Mouse (Mus musculus): ENCODE measurements at regions not wholly inside any gene's neighbourhood (a gene's known extent, or its start where the extent isn't known, plus 50 kb on each side); places are given as distances from the start of the nearest gene placed in this dataset.

GRCm38 (mm10) chr11:71976724-71977481 lies 60.4 kb downstream of the Aipl1 start:
- TF ChIP-seq CTCF (IDR thresholded peaks at IDR 0.05; ENCODE audit: borderline replicate concordance, insufficient read depth, low read depth, low read length) (no peak), POLR2A (IDR thresholded peaks at IDR 0.05; ENCODE audit: borderline replicate concordance, insufficient read depth, low read length) (no peak)
- Histone ChIP-seq H3K4me1 (ENCODE audit: control insufficient read depth, insufficient read depth, low read length) (no peaks in the 10 kb centered on the region), H3K27ac (ENCODE audit: insufficient read depth, low read length) (no peak overlapping the region), H3K4me3 (replicated peaks; ENCODE audit: insufficient read depth, low read depth, low read length) (no peak overlapping the region), H3K27me3 (ENCODE audit: control insufficient read depth, insufficient read depth, low read length) (no peaks in the 10 kb centered on the region)
- DNase-seq: no peak
- WGBS: 68% methylated on average over 15 of the region's 15 CpGs

- WGBS: 56% methylated on average over 5 of the region's 5 CpGs
- no peaks in the 10 kb centered on the region for H3K27me3 ChIP-seq (ENCODE audit: control insufficient read depth, insufficient read depth, low read length)
- no peaks in the 10 kb centered on the region for H3K4me1 ChIP-seq (ENCODE audit: control insufficient read depth, insufficient read depth, low read length)
- H3K27ac ChIP-seq (ENCODE audit: insufficient read depth, low read length): no peak overlapping the region
- no peak overlapping the region for H3K4me3 ChIP-seq (replicated peaks; ENCODE audit: insufficient read depth, low read depth, low read length)
- TF ChIP-seq POLR2A (IDR thresholded peaks at IDR 0.05; ENCODE audit: borderline replicate concordance, insufficient read depth, low read length): no peak
- no peak for TF ChIP-seq CTCF (IDR thresholded peaks at IDR 0.05; ENCODE audit: borderline replicate concordance, insufficient read depth, low read depth, low read length)
- no peak for DNase-seq
These were observed 66.0 kb downstream of the Aipl1 start for GRCm38 (mm10) chr11:71971351-71971750.

DNA sequence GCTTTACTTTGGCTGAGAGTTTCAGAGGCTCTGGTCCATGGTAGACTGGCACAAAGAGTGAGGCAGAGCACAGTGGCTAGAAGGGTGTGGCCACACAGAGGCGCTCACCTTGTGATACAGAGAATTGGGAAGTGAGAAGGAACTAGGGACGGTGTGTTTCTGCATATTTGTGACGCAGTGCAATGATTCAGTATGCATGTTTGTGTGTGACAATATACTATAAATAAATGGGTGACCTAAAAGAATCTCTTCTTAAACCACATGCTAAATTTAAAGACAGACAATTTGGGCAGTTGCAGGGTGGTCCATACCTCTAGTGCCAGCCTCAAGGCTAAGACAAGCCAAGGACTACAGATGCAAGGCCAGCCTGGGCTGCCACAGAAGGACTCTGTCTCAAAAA lies 75.0 kb downstream of the Aipl1 start:
- Histone ChIP-seq H3K4me1 (ENCODE audit: control insufficient read depth, insufficient read depth, low read length) (no peaks in the 10 kb centered on the region), H3K27me3 (ENCODE audit: control insufficient read depth, insufficient read depth, low read length) (no peaks in the 10 kb centered on the region), H3K4me3 (replicated peaks; ENCODE audit: insufficient read depth, low read depth, low read length) (no peak overlapping the region), H3K27ac (ENCODE audit: insufficient read depth, low read length) (no peak overlapping the region)
- WGBS: 98% methylated on average over 3 of the region's 3 CpGs
- DNase-seq: no peak
- TF ChIP-seq POLR2A (IDR thresholded peaks at IDR 0.05; ENCODE audit: borderline replicate concordance, insufficient read depth, low read length) (no peak), CTCF (IDR thresholded peaks at IDR 0.05; ENCODE audit: borderline replicate concordance, insufficient read depth, low read depth, low read length) (no peak)

DNA sequence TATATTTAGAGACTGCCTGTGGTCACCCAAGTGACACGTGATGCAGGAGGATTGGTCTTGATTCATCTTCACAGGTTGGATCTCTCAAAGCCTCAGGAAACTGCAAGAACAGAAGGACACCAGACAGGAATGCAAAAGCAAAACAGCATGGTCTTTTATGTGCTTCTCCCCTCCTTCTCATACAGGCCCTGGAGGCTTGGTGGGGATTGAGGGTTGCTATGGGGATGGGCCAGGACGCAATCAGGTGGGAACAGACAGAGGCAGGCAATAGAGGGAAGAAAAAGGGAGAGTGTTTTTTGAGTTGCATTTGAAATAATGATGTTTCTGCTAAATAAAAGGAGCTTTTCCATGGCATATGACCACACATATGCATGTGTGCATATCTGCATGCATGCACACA lies 84.8 kb downstream of the Aipl1 start:
- WGBS: 96% methylated on average over 2 of the region's 2 CpGs
- Histone ChIP-seq H3K27ac (ENCODE audit: insufficient read depth, low read length) (no peak overlapping the region), H3K4me1 (ENCODE audit: control insufficient read depth, insufficient read depth, low read length) (no peaks in the 10 kb centered on the region), H3K4me3 (replicated peaks; ENCODE audit: insufficient read depth, low read depth, low read length) (no peak overlapping the region), H3K27me3 (ENCODE audit: control insufficient read depth, insufficient read depth, low read length) (no peaks in the 10 kb centered on the region)
- TF ChIP-seq CTCF (IDR thresholded peaks at IDR 0.05; ENCODE audit: borderline replicate concordance, insufficient read depth, low read depth, low read length): no peak
- TF ChIP-seq POLR2A (IDR thresholded peaks at IDR 0.05; ENCODE audit: borderline replicate concordance, insufficient read depth, low read length): no peak
- DNase-seq: no peak

DNA sequence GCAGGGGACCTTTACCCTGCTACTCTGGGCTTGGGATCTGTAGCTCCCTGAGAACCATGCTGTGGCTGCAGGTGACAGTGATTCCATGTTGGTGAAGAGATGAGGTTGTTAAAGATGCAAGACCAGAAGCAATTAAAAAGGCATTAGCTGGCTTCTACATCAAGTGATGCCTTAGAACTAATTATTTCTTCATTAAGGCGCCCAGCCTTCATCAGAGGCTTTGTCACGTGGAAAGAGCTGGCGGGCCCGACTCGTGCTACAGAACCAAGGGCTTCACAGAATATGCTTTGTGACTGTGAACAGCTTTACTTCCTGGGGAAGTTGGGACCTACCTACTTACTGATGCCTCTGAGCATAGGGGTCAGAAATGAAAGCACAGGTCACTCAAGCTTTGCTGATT lies 90.1 kb downstream of the Aipl1 start:
- H3K27me3 ChIP-seq (ENCODE audit: control insufficient read depth, insufficient read depth, low read length): no peaks in the 10 kb centered on the region
- TF ChIP-seq POLR2A (IDR thresholded peaks at IDR 0.05; ENCODE audit: borderline replicate concordance, insufficient read depth, low read length): no peak
- no peak for TF ChIP-seq CTCF (IDR thresholded peaks at IDR 0.05; ENCODE audit: borderline replicate concordance, insufficient read depth, low read depth, low read length)
- H3K4me1 ChIP-seq (ENCODE audit: control insufficient read depth, insufficient read depth, low read length): peaks cover 4% of the 10 kb centered on the region; the same call in 1 of the 2 replicates
- H3K27ac ChIP-seq (ENCODE audit: insufficient read depth, low read length): no peak overlapping the region
- 91% methylated on average over 5 of the region's 5 CpGs for whole genome bisulfite sequencing
- no peak for DNase-seq
- H3K4me3 ChIP-seq (replicated peaks; ENCODE audit: insufficient read depth, low read depth, low read length): no peak overlapping the region

GRCm38 (mm10) chr11:71945098-71945413 lies 92.3 kb downstream of the Aipl1 start:
- Histone ChIP-seq H3K27ac (ENCODE audit: insufficient read depth, low read length) (no peak overlapping the region), H3K27me3 (ENCODE audit: control insufficient read depth, insufficient read depth, low read length) (no peaks in the 10 kb centered on the region), H3K4me3 (replicated peaks; ENCODE audit: insufficient read depth, low read depth, low read length) (no peak overlapping the region), H3K4me1 (ENCODE audit: control insufficient read depth, insufficient read depth, low read length) (peaks cover 11% of the 10 kb centered on the region)
- TF ChIP-seq CTCF (IDR thresholded peaks at IDR 0.05; ENCODE audit: borderline replicate concordance, insufficient read depth, low read depth, low read length): no peak
- TF ChIP-seq POLR2A (IDR thresholded peaks at IDR 0.05; ENCODE audit: borderline replicate concordance, insufficient read depth, low read length): no peak
- DNase-seq: no peak

DNA sequence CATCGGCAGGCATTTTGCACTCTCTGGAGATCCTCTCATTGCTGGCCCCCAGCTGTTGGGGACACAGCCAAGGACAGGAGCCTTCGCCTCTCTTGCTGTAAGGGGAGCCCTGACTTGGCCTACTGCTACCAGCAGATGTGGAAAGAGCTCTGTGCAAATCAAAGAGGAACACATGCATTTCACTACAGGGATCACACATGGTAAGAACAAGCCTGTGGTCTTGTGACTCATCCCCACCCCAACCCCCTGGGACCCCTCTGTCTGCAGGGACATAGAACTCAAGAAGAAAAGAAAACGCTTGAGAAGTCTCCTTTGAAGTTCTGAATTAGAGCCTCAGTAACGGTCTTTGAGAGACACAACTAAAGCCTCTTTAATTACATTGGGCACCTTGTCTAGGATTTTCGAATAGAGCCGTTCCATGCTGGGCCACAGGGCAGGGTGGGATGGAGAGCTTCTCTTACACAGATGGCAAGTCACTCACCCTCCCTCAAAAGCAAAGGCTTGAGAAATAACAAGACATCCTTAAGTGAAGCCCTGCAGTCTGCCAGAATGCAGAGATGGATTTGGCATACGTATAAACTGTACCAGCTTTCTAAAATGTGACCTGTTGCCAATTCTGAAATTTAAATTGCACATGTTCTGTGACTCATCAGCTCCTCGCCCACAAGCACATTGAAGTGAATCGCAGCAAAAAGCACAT lies 92.8 kb downstream of the Aipl1 start:
- Histone ChIP-seq H3K4me1 (ENCODE audit: control insufficient read depth, insufficient read depth, low read length) (peaks cover 16% of the 10 kb centered on the region), H3K4me3 (replicated peaks; ENCODE audit: insufficient read depth, low read depth, low read length) (no peak overlapping the region), H3K27ac (ENCODE audit: insufficient read depth, low read length) (no peak overlapping the region), H3K27me3 (ENCODE audit: control insufficient read depth, insufficient read depth, low read length) (no peaks in the 10 kb centered on the region)
- TF ChIP-seq POLR2A (IDR thresholded peaks at IDR 0.05; ENCODE audit: borderline replicate concordance, insufficient read depth, low read length) (no peak), CTCF (IDR thresholded peaks at IDR 0.05; ENCODE audit: borderline replicate concordance, insufficient read depth, low read depth, low read length) (no peak)
- peak in 1 of 2 experiments; percentile 23 for DNase-seq
- 51% methylated on average over 9 of the region's 9 CpGs for WGBS

DNA sequence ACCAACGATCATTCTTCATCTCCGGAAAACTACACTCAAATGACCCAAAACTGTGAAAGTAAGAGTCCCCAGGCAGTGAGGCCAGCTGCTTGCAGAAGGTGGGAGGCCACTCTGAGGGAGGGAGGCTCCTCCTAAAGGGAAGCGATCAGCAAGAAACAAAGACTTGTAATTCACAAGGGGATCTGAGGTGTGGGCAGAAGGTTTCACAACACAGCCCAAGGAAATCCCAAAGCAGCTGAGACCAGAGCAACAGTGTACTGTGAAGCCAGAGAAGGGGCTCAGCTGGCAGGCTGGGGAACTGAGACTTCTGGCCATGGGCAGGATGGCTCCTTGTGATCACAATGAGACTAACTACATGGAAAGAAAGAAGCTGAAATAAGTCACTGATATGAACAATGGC lies 93.8 kb downstream of the Aipl1 start:
- TF ChIP-seq POLR2A (IDR thresholded peaks at IDR 0.05; ENCODE audit: borderline replicate concordance, insufficient read depth, low read length) (no peak), CTCF (IDR thresholded peaks at IDR 0.05; ENCODE audit: borderline replicate concordance, insufficient read depth, low read depth, low read length) (no peak)
- no peak for DNase-seq
- WGBS: 88% methylated on average over 3 of the region's 3 CpGs
- H3K4me3 ChIP-seq (replicated peaks; ENCODE audit: insufficient read depth, low read depth, low read length): no peak overlapping the region
- H3K4me1 ChIP-seq (ENCODE audit: control insufficient read depth, insufficient read depth, low read length): peaks cover 23% of the 10 kb centered on the region
- no peak overlapping the region for H3K27ac ChIP-seq (ENCODE audit: insufficient read depth, low read length)
- H3K27me3 ChIP-seq (ENCODE audit: control insufficient read depth, insufficient read depth, low read length): no peaks in the 10 kb centered on the region

Data from cerebellum, adult 2 months (tissue).